Mouse (Mus musculus): ENCODE data around the gene Mrtfb.

- TF ChIP-seq CTCF (IDR thresholded peaks at IDR 0.05; ENCODE audit: low read depth, low read length) (no peak), TAL1 (conservative IDR thresholded peaks at IDR 0.05; ENCODE audit: low read depth, low read length) (no peak), GATA1 (IDR thresholded peaks at IDR 0.05; ENCODE audit: borderline replicate concordance, low read length) (no peak)
These were observed 1.2 kb downstream of the Mrtfb start for GRCm38 (mm10) chr16:13257528-13257835.
